Mouse (Mus musculus) inflammation-experienced regulatory T-cells, adult 16 weeks (primary cell): ENCODE measurements around the gene Dusp18. TPM values are rescaled to one million over a fixed set of nuclear protein-coding genes. Genes with fewer than 3 reads are reported as not detected.

Source experiments
- polyA plus RNA-seq: library from polyadenylated mRNA; unstranded; fragments of 100-300 nt; shearing (Covaris generic); gene quantifications from one replicate; pipeline ENCODE4 v1.2.1, GENCODE M21; 2017

Gene Dusp18
- polyA plus RNA-seq, result 0.22 TPM

DNA sequence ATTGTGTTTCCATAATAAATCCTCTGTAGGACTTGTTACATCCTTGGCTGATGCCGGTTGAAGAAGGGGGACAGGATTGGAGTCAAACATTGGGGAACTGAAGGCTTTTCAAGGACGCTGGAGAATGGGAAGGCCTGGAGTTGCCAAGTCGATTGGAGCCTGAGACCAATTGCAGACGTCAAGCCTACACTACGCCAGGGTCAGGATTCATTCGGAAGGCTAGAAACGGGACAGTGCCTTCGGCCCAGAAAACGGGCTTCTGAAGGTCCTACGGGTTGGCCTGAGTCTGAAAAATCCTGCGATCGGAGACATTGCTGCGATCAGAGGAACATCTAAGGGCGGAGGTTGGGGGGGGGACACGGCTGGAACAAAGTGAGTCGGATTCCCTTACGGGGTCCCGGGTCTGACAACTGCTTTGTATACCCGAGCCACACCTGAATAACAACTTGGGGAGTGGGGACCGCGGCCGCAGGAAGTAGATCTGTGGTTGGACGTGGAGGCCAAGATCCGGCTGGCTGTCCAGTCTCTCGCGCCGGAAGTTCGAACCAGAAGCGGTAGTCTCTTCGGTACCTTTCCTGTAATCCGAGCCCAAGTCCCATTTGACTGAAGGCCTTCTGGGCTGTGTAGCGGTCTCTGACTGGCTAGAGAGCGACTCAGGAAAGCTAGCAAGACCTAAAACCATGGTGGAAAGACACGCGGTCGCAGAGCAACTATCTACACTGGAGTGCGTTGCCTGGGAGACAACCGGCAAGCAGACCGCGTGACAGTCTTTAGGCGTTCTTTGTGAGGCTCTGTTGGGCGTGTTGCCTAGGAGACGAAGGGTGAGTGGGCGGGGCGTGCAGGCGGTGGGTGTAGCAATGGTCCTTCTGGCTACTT lies at the start of gene Dusp18, which contains the start of gene 4921536K21Rik:
TSS of gene Dusp18 (plus strand) at position 835 of the 876 bp plus-strand sequence.
TSS of gene 4921536K21Rik (minus strand) at position 693 of the 876 bp plus-strand sequence.

DNA sequence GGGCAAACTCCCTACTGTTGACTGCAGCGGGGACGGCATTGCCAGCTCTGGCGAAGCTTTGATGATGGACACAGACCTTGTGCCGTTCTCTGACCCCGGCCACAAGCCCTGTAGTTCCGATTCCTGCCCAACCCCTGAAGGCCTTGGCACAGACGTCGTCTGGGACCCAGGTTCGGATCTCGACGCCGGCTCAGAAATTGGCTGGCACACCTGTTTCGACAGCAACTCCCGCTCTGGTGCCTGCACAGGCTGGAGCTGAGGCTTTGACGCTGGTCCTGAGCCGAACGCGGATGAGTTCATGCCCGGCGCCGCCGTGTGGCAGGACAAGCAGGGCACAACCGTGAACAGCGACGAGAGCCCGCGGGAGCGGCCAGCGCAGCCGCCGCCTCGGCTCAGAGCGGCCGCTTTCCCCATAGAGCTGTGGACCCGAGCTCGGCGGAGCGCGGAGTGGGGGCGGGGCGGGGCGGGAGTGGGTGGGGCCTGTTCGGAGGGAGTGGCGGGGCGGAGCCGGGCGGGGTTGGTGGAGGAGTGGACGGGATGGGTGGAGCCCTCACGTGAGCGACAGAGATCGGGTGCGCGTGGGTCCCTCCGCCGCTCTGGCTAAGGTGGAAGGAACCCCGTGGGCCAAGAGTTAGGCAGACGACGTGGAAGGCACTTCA lies 31.5 kb upstream of the Dusp18 start, which contains the start of gene Osbp2:
TSS of gene Osbp2 (minus strand) at position 450 of the 659 bp plus-strand sequence.

DNA sequence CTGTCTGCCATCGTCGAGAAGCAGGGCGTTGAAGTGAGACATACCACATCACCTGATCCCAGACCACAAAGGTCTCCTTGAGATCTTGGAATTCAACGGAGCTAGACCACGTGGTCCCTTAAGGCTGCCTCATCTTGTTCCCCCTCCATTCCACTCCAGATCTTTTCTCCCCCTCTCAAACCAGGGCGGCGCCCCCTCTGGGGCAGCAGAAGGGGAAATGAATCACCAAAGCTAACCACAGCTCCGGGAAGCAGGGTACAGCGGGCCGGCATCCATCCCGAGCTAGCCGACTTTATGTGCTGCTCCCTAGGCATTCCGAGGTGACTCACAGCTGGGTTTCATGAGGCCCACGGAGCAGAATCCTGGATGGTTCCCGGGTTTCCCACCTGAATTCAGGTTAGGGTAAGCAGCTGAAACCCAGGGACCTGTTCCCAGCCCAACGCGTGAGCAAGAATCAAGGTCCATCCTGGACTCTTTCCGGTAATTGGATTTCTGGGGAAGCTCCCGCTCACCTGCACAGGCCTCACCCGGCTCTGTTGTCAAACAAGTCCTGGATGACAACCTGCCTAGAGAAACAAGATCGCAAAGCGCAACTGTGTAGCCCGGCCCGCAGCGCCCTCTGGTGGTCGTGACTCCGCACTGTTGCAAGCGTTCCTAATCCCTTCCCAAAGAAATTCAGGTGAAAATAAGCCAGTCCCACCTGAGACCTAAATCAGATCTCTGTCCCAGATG lies 19.2 kb downstream of the Dusp18 start, which contains the start of gene Slc35e4:
TSS of gene Slc35e4 (minus strand) at position 556 of the 732 bp plus-strand sequence.

DNA sequence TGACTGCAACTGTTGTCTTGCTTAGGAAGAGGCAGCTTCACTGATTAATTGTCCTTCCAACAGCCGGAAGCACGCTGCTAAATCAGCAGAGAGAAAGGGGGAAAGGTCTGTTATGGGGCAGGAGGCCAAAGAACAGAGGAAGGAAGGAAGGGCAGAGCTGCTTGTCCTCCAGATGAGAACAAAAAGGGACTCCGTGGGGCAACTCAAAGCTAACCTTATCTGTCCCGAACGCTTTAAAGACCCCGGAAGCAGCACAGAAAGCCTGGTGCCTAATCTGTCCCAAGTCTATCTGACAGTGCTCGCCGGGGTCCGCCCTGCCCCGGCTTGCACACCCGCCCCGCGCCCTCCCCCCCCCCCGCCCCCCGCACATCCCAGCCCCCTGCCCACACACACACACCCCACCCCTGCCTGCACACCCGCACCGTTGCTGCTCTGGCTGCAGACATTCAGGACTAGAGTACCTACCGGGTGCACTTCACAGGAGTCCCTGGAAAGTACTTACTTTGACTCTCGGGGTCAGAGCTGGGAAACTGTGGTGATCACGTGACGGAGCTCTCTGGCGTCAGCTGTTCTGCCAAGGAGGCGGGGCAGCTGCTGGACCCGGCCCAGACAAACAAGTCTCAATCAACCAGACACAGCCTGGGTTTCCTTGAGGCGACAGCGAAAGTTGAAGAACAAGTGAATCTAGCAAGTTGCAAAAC lies 36.6 kb downstream of the Dusp18 start, which contains the start of gene Tcn2:
TSS of gene Tcn2 (minus strand) at position 649 of the 701 bp plus-strand sequence.

Other genes with a start within 250 kb of the Dusp18 start
- gene Morc2a, start 246.0 kb upstream of the Dusp18 start, polyA plus RNA-seq, result 11.8 TPM
- not detected for gene Osbp2, start 31.3 kb upstream of the Dusp18 start, polyA plus RNA-seq
- not detected for gene 4921536K21Rik, start 142 bp upstream of the Dusp18 start, polyA plus RNA-seq
- 5.6 TPM for gene Slc35e4, start 19.4 kb downstream of the Dusp18 start, polyA plus RNA-seq
- 50.7 TPM for gene Tcn2, start 36.9 kb downstream of the Dusp18 start, polyA plus RNA-seq
- 97.6 TPM for gene Pes1, start 68.7 kb downstream of the Dusp18 start, polyA plus RNA-seq
- gene 4930556J24Rik, start 81.5 kb downstream of the Dusp18 start, polyA plus RNA-seq, result 0.27 TPM
- gene Gal3st1, start 88.4 kb downstream of the Dusp18 start, polyA plus RNA-seq, result not detected
- gene Sec14l4, start 136.2 kb downstream of the Dusp18 start, polyA plus RNA-seq, result not detected
- gene Sec14l3, start 169.6 kb downstream of the Dusp18 start, polyA plus RNA-seq, result not detected
- 3.5 TPM for gene Mtfp1, start 200.2 kb downstream of the Dusp18 start, polyA plus RNA-seq
- gene Sec14l2, start 228.2 kb downstream of the Dusp18 start, polyA plus RNA-seq, result 1.2 TPM
- gene Rnf215, start 240.0 kb downstream of the Dusp18 start, polyA plus RNA-seq, result 29.2 TPM